Mouse (Mus musculus) mature B cell (primary cell): Measurements from ENCODE around the gene Myo15b.

Experiments used
- in situ Hi-C: fragments of 300-500 bp; cut with MboI; formaldehyde crosslinking; loops from 2 replicates; pipeline ENCODE4 v1.14.3; 2019

Gene Myo15b

DNA sequence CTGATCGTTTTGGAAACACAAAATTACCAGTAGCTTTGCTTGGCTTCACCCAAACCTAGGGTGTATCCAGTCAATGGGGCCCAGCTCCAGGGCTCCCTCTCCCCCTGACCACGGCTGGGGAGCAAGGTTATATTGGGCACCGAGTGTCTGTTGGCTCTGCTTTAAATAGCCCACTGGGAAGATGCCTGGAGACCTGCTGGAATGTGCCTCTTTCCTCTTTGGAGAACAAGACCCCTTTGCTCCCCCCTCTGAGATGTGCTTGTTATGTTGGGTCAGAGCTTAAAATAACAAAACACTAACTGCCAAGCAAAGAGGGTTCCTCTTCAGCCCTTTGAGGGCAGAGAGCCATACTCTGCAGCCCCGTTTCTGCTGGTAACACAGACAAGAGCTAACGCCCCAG lies 44.0 kb downstream of the Myo15b start:
- in situ Hi-C loops, result no loop called here

DNA sequence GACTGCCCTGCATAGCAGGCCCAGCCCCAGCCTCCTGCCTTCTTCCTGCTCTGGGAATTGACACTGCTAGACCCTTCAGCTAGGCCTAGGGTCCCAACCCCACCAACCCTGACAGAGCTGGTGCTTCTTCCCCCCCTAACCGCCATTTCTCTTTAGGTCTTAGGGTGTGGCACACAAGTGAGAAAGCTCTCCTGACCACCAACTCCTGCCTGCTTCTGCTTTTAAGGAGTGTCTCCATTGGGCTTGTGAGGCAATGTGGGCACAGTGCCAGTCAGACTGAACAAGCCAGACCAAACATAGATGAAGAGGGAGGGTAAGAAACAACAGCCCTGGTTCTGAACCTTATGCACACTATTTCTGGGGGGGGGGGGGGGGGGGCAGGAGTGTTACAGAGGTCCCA lies 44.6 kb downstream of the Myo15b start:
- in situ Hi-C loops, result no loop called here

DNA sequence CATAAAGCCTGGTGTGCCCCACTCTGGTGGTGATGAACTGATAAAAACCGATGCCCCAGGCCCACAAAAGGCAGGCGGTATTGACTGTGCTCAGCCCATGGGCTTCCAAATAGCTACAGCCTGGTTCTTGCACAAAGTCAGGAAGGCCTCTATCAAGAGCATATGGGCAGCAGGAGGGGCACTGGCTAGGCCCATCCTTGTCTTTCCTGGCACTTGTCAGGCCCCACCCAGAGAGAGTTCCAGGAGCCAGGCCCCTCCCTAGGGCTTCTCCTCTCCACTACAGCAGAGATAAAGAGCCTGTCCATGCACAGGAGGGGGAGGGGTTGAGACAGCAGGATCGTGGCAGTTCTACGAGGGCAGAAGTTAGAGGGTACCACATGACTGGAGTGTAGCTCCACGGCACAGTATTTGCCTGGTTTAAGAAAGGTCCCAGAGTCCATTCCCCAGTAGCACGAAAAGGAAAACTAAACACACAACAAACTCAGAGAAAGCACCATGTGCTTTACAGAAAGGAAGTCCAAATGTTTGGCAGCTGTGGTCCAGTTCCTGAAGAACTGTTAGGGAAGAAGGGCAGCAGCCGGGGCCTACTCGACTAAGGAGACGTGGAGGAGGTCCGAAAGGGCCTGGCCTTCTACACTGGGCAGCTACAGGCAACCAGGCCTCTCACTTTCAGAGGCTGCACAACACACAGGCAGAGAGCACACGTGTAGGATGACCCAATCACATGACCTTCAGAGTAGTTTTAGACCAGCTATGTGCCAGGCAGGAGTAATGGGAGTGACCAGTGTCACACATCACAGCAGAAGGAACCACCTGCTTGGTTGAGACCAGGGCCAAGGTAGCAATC lies 45.4 kb downstream of the Myo15b start:
- in situ Hi-C loops, result no loop called here

DNA sequence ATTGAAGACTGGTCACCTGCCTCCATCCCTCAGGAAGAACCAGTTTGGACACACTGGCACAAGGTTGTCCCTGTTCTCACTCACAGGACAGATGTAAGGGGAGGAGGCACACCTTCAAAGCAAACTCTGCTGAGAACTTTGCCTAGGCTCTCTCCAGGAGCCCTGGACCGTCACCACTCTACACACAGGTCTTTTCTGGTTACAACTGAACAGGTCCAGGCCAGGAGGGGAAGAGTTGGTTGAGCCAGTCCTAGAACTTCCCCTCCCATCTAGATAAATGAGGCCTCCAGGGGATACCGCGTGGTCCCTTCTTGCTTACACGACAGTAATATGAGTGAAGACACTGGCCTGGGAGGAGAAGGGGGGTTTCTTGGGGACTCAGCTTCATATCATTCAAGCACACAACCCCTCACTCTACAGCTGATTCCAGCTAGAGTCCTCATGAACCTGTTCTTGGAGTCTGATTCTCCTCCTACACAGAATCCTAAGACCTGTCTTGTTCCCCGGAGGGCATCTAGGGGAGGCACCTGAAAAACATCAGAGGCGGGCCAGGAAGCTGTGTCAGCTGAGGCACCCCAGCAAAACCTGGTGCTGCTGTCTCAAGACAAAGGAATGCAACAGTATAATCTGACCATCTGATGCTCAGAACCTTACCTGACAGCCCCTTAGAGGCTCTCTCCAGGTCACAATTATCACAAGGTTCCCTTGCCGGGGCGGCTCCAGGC lies 46.2 kb downstream of the Myo15b start:
- in situ Hi-C loops, result no loop called here

DNA sequence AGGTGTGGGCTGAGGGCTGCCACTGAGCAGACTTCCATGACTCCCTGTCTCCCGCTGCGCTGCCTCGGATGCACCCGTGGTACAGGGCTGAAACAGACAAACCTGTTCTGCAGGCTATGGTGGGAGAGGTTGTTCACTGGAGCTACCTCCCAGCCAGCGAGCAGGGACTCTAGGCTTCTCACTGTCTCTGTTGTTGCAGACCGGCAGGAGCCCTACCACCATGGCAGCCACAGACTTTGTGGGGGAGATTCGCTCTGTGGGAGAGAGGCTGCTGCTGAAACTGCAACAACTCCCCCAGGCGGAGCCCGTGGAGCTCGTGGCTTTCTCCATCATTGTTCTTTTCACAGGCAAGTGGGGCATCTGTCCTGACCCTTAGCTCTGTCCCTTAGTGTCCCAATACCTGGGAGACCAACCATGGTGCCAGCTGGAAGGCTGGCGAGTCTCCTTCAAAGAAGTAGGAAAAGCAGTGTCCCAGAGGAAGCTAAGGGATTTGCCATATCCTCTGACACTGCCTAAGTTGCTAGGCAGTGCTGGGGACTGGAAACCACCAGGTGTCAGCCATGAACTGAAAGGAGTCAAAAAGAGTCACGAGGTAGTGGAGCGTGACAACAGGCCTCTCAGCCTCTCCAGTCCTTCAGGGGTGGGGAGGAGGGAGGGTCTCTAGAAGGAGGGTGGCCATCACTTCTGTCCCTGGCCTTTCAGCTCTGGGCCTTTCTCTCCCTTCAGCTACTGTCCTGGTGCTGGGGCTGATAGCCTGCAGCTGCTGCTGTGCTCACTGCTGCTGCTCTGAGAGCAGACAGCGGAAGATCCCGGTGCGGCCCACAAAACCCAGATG lies 47.0 kb downstream of the Myo15b start:
- in situ Hi-C loops, result no loop called here

DNA sequence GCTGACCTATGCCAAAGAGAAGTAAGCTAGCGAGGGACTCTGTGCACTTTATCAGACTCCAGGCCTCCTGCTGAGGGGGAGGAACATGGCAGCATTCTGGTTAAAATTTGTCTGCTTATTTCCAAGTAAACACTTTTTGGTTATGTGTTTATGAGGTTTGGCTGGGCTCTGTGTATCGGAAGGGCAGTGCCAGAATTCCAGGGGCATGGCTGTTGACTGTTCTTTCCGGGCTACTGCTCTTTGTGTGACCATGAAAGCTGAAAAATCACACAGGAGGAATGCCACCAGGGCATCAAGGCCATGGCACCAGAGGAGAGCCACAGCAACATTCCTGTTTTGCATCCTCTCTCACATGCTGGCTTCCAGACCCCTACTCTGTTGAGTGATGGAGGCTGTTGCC lies 47.9 kb downstream of the Myo15b start:
- in situ Hi-C loops, result no loop called here

DNA sequence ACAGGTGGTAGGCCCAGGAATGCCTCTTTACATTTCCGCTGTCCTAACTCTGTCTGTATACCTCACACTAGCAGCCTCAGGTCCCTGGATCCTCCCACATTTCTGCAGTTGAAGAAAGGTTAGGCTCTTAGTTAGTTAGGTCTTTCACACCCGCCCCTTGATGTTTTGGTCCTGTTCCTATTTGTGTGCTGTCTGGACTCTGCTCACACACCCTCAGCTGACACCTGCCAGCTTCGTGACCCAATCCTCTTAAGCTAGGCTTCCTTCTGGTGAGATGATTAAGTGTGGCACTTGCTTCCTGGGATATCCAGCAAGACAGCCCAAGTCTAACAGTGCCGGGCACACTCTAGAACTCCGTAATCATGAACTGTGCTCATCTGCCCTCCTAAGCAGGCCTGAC lies 48.3 kb downstream of the Myo15b start:
- in situ Hi-C loops, result no loop called here

DNA sequence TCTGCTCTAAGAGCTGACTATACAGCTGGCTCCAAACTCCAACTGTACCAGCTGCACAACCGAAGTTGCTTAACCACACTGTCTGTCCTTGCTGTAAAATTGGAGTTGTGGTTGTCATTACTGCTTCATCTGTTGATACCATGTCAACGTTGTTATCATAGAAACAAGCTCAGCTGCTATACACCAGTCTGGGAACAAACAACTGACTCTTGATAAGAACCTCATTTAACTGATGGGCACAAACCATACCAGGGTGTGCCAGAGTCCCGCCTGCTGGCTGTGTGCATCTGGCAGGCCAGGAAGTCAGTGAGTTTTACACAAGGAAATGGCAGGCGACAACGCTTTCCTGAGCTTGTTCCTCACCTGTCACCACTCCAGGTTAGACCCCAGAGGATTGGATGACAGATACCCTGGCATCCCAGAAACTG lies 52.9 kb downstream of the Myo15b start:
- in situ Hi-C loops, result no loop called here

DNA sequence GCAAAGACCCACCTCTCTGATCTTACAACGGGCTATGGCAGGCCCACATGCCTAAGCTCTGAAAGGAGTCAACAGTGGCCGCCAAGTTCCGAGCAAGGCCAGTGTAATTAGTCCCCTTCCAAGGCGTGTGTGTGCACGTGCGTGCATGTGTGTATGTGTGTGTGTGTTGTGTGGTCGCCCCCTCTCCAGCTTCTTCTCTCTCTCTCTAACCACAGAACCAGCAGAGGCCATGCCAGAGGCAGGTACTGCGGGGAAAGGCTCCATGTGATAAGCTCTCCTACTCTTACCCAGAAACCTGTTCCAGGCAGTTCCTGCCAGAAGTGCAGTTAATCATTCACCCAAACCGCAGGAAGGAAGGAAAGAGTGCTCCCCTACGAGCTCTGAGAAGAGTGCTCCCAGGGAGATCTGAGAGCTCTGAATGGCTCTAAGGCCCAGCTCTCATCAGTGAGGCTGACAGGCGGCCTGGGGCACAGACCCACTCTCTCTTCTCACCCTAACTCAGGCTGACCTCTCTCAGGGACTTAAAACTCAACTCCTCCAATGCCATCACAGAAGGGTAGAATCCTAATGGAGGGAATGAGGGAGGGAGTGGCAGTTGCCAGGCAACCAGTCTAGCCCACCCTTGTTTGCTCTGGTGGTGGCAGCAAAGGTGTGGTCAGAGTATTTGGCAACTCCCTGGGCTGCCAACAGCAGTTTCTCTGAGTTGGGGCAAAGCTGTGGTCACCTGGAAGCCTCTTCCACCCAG lies 53.6 kb downstream of the Myo15b start, which contains the start of gene Smim6:
TSS of gene Smim6 (plus strand) at position 386 of the 745 bp plus-strand sequence.
- in situ Hi-C loops, result no loop called here

DNA sequence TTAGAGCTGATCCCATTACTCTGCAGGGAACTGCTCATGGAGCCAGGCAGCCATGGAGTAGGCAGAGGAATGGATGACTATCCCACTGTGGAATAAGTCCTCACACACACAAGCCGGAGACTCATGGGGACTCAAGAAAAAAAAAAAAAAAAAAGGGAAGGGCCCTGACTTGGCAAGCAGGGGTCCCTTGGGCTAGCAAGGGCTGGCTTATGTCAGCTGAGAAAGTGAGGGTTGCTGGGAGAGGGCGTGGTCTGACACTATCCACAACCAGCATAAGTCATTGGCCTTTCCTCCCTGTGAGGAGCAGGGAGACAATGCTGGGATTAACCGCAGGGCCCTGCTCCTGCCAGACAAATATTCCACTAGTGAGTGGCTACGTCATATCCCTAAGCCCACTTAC lies 58.4 kb downstream of the Myo15b start:
- in situ Hi-C loops, result no loop called here

DNA sequence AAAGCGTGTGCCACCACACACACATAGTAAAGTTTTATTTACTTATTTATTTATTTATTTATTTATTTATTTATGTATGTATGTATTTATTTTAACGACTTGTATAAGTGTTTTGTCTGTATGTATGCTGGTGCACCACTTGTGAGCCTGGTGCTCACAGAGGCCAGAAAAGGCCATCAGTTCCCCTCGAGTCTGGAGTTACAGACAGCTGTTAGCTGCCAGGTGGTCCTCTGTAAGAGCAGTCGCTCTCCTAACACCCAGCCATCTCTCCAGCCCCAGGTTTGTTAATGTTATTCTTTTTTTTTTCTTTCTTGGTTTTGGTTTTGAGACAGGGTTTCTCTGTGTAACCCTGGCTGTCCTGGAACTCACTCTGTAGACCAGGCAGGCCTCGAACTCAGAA lies 60.4 kb downstream of the Myo15b start:
- in situ Hi-C loops, result no loop called here

DNA sequence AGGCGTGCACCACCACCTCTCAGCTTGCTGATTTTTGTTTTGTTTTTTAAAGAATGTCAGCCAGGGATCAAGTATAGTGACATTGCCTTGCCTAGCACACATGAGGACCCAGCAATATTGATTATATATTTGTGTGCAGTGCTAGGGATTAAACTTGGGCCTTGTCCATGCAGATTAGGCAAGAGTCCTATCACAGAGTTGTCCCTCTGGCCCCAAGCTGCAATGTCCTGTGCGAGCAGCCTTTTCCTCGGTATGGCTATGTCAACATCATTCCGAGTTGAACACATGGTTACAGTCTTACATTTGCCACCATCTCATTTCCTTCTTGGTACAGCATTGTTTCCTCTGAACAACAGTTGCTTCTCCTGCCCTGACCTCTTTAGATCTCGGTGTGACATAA lies 60.9 kb downstream of the Myo15b start:
- in situ Hi-C loops, result no loop called here

DNA sequence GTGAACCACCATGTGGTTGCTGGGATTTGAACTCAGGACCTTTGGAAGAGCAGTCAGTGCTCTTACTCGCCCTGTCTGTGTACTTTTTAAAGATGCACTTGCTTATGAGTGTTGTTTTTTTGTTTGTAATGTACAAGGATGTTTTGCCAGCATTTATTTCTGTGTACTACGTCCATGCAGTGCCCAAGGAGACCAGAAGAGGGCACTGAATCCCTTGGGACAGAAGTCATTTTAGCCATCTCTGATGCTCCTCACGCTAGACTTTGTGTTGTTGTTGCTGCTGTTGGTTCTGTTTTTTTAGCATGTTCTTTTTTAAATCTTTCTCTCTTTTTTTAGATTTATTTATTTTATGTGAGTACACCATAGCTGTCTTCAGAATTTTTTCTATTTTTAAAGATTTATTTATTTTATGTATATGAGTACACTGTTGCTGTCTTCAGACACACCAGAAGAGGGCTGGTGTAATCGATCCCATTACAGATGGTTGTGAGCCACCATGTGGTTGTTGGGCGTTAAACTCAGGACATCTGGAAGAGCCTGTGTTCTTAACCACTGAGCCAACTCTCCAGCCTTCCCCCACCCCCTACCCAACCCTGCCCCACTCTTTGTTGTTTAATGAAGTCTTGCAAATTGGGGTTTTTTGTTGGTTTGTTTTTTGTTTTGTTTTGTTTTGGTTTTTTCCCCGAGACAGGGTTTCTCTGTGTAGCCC lies 62.1 kb downstream of the Myo15b start:
- in situ Hi-C loops, result no loop called here

DNA sequence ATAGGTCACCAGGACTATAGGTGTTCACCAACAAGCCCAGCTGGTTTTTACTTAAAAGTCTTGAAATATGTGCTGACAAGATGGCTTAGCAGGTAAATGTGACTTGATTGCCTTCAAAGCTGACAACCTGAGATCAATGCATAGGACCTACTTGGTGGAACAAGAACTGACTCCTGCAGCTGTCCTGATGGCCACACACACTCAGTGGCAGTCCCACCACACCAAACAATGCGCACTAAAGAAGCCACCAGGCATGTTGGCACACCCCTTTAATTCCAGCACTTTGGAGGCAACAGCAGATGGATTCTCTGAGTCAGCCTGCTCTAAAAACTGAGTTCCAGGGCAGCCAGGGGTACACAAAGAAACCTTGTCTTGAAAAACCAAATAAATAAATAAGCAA lies 63.8 kb downstream of the Myo15b start:
- in situ Hi-C loops, result no loop called here

DNA sequence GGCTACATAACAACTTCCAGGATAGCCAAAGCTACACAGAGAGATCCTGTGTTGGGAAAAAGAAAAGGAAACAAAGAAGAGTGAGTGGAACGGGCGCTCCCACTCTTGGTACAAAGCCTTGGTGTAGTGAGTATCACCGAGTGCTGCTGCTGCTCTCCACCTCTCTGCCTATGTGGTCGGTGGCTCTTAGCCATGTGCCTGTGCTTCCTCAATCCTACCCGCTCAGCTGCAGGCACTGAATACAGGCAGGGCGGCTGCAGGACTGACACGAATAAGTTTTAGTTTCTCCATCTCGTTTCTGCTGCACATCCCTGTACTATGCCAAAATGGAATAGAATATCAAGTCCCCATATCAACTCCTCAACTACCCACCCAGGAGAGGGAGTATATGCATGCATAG lies 70.8 kb downstream of the Myo15b start:
- in situ Hi-C loops, result no loop called here

DNA sequence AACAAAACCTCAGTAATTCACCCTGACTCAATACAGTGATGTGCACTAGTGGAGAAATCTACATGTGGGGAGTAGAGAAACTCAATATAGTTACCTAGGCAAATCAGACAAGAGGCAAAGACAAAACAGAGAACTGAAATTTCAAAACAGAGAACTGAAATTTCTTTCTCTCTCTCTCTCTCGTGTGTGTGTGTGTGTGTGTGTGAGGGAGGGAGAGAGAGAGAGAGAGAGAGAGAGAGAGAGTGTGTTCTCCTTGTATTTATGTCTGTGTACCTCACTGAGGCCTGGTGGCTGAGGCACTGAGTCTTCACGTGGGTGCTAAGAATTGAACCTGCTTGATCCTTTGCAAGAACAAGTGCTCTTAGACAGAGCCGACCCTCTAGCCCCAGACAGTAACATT lies 71.6 kb downstream of the Myo15b start:
- in situ Hi-C loops, result loop anchor here (5.0 kb wide), 1 partner anchor 77 kb away; no protein-coding TSS in a partner anchor

DNA sequence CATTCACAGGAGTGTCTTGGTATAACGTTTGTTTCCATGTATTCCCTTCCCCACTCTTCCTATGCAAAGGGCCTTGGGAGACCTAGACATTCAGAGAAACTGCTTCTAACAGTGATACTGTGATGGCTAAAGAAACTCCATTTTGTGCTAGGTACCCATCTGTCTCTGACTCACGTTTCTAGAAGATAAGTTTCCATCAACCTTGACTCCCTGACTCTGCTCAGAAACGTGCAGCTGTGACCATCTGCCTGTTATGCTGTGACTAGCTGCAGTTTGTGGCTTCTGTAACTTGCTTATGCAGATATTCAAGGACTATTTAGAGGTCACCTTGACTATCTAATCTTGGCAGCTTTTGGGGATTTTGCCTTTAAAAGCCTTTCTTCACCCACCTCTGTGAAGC lies 73.0 kb downstream of the Myo15b start:
- in situ Hi-C loops, result loop anchor here (5.0 kb wide), 1 partner anchor 76 kb away; no protein-coding TSS in a partner anchor

DNA sequence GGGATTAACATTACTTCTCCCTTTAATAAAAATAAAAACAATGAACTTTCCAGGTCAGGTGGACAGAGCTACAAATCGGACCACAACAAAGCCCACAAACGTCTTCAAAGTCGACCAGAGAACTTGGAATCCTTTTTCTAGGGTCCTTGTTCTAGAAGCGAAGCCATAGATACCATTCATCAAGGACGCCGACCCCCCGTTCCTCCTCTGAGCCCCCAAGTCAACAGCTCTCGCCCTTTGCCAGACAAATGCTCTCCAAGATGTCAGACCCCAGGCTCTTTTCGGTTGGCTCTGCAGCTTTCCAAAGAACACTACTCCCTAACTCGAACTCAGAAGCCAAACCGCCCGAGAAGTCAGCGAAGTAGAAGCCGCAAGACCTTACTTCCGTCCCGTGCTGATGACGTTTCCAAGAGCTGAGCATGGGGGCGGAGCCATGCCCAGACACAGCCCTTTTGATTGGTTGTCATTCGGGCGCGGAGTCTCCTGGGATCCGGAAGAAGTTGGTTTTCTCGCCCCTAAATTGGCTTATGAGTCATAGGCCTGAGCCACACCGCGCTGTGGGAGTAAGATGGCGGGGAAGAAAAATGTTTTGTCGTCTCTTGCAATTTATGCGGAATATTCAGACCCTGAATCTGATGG lies 75.0 kb downstream of the Myo15b start, which contains the start of the genes Sap30bp and Recql5:
TSS of gene Sap30bp (plus strand) at position 175 of the 639 bp plus-strand sequence.
TSS of gene Recql5 (minus strand) at position 370 of the 639 bp plus-strand sequence.
- in situ Hi-C loops, result loop anchor here (5.0 kb wide), 1 partner anchor 74 kb away; no protein-coding TSS in a partner anchor

DNA sequence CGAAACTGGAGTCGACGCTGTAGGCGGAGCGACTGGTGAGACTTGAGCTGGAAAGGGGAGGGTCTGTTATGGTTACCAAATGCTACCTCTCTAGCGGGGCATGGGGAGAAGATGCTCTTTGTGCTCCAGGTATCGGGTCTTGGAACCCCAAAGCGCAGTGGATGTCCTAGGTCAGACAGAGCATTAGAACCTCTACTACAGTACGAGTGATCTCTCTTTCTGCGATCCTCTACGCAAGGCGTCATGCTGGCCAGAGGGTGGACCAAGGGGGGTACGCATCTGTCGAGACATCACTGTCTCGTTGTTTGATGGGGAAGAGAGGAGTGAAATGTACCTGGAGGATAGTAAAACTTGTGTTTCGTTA lies 75.5 kb downstream of the Myo15b start:
- in situ Hi-C loops, result loop anchor here (5.0 kb wide), 1 partner anchor 74 kb away; no protein-coding TSS in a partner anchor
